Mouse (Mus musculus): ENCODE measurements around the gene Mvp.

GRCm38 (mm10) chr7:126975493-126975892 is 38.9 kb downstream of the Mvp start:
- TF ChIP-seq CTCF (IDR thresholded peaks at IDR 0.05; ENCODE audit: low read depth) (no peak), EP300 (IDR thresholded peaks at IDR 0.05; ENCODE audit: low read depth) (no peak)
